Mouse (Mus musculus): Measurements from ENCODE around the gene Ppa2.

Gene Ppa2

GRCm38 (mm10) chr3:133394531-133394930, 84.6 kb downstream of the Ppa2 start:
- DNase-seq, result no peak

GRCm38 (mm10) chr3:133403849-133404248, 93.9 kb downstream of the Ppa2 start:
- no peak for DNase-seq

DNA sequence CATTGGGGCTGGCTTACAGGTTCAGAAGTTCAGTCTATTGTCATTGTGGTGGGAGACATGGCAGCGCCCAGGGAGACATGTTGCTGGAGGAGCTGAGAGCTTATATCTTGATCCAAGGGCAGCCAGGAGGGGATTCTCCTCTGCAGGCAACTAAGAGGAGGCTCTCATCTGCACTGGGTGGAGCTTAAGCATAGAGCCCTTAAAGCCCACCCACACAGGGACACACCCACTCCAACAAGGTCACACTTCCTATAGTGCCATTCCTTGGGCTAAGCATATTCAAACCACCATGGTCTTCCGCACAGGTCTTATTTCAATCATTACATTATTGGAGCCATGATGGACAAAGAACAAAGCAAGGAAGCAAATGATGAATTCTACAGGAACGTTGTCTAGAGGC, 95.7 kb downstream of the Ppa2 start:
- DNase-seq, result no peak

GRCm38 (mm10) chr3:133406248-133406647, 96.3 kb downstream of the Ppa2 start:
- peak; percentile 1 for DNase-seq

DNA sequence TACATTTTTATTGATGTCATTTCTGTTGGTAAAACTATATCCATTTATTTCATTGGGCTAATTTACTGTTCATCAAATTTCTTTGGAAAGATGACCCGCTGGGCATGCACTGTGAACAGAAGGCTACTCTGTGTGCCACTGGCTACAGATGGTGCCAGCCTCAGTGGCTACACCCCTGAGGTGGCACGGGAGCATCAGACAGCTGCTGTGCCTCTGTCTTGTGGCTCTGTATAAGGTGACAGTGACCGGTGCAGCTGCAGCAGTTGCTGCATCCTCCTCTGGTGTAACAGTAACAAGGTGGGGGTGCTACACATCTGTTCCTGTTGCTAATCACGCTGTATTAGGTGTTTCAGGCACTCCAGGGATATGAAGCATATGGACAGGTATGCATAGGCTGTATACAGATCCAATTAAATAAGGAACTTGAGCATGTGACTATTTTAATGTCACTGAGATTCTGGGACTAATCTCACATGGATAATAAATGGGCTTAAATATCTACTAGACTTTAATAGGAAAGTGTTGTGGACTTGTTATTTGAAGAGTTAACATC, 101.3 kb downstream of the Ppa2 start:
- no peak for DNase-seq

DNA sequence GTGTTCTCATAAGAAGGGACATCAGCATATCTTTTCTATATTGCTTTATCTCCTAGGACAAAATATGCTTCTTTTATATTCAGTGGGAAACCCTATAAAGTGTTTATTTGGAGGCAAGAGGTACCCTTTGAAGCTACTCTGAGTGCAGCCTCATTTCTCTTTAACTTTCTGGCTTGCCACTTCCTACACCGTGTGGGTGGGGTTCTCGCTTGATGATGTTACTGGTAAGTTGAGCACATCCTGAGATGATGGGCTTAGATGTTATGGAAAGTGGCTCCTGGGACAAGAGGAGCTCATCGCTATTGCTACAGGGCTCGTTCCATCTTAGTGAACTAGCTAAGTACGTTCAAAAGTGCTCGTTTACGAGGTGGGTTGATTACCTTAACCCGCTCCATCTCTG, 101.9 kb downstream of the Ppa2 start:
- DNase-seq, result no peak

DNA sequence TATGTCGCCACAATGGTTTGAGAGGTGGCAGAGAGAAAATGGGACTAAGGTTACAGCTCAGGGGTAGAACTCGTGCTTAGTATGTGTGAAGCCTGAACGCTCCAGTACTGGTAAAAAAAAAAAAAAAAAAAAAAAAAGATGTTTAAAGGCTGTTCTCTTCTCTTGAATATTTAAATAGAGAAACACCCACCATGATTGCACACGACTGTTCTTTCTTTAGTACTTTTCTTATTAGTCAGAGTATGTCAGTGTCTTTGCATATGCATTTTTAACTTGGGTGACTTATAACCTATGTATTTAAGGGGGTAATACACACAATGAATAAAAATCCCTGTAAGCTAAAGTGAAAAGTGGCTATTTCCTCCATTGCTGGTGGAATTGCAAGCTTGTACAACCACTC, 104.8 kb downstream of the Ppa2 start:
- DNase-seq, result no peak

- DNase-seq, result peak; percentile 10
Measured at GRCm38 (mm10) chr3:133423073-133423472, 113.2 kb downstream of the Ppa2 start.

Data from lung, postnatal 36 days (tissue).